Mouse (Mus musculus) lung, postnatal 0 days (tissue): ENCODE measurements around the gene Dusp18. TPM values are rescaled to one million over a fixed set of nuclear protein-coding genes. Genes with fewer than 3 reads are reported as not detected.
"Not testable (repeated sequence)": the region's sequence is repeated elsewhere in the genome, so short reads cannot be mapped to it uniquely, and the experiment has no call there.

Experiments
- ATAC-seq: fragments of 200-750 bp; cut with Nextera tagmentation; 2 replicates; pipeline ENCODE4 v1.8.0; 2017; ENCODE audit warnings: moderate library complexity
- DNase-seq: peaks from one replicate; pipeline ENCODE4 v3.0.0-alpha.2; 2016; ENCODE audit warnings: low spot score
- H3K27ac ChIP-seq: fragments of 300-500 bp; sonication (generic); 2 replicates; pipeline ENCODE4 v1.5.1; 2014; ENCODE audit warnings: antibody characterized with exemption, mild to moderate bottlenecking, low read length, mixed read lengths
- H3K27me3 ChIP-seq: fragments of 300-500 bp; sonication (generic); replicated peaks from 2 replicates; pipeline ENCODE4 v1.6.1; 2014; ENCODE audit warnings: low read length, mixed read lengths; ENCODE audit not compliant: insufficient read depth
- H3K36me3 ChIP-seq: fragments of 300-500 bp; sonication (generic); 2 replicates; pipeline ENCODE4 v1.6.1; 2014; ENCODE audit warnings: low read length, mixed read lengths; ENCODE audit not compliant: insufficient read depth
- H3K4me1 ChIP-seq: fragments of 300-500 bp; sonication (generic); 2 replicates; pipeline ENCODE4 v1.6.1; 2014; ENCODE audit warnings: antibody characterized with exemption, low read depth, low read length, mixed read lengths; ENCODE audit not compliant: insufficient read depth
- H3K4me2 ChIP-seq: fragments of 300-500 bp; sonication (generic); replicated peaks from 2 replicates; pipeline ENCODE4 v1.6.1; 2014; ENCODE audit warnings: low read depth, mild to moderate bottlenecking, low read length, moderate library complexity, mixed read lengths
- H3K4me3 ChIP-seq: fragments of 300-500 bp; sonication (generic); 2 replicates; pipeline ENCODE4 v1.5.1; 2014; ENCODE audit warnings: low read depth, low read length
- H3K9ac ChIP-seq: fragments of 300-500 bp; sonication (generic); replicated peaks from 2 replicates; pipeline ENCODE4 v1.6.1; 2014; ENCODE audit warnings: low read depth, mild to moderate bottlenecking
- H3K9me3 ChIP-seq: fragments of 300-500 bp; sonication (generic); 2 replicates; pipeline ENCODE4 v1.6.1; 2016; ENCODE audit warnings: low read length, mixed read lengths
- CTCF ChIP-seq: IDR thresholded peaks from 2 replicates; pipeline ENCODE4 v1.5.1; 2016; ENCODE audit warnings: antibody characterized with exemption, mild to moderate bottlenecking
- EP300 ChIP-seq: IDR thresholded peaks from 2 replicates; pipeline ENCODE4 v1.6.1; 2016; ENCODE audit warnings: antibody characterized with exemption, mild to moderate bottlenecking, control low read depth
- WGBS: fragments of 180-500 bp; shearing (Covaris S2); extraction: QIAGEN DNeasy Blood & Tissue Kit; methylation state at CpG from one replicate; pipeline ENCODE4 v1.1.7; 2014; 5-methylcytosine and 5-hydroxymethylcytosine counted together
- polyA plus RNA-seq: library from polyadenylated mRNA; unstranded; fragments of >200 nt; fragmentation: Nextera tagmentation; extraction: Ambion mirVana; gene quantifications from 2 replicates; pipeline ENCODE4 v1.2.1, GENCODE M21; 2015

Gene Dusp18
- polyA plus RNA-seq, 1 experiment from 2014 or later = 8.3 TPM

GRCm38 (mm10) chr11:3903046-3903445, 8.0 kb downstream of the Dusp18 start:
- WGBS = 35% methylated on average over 5 of the region's 5 CpGs
- H3K4me3 ChIP-seq = no peak overlapping the region
- DNase-seq = peak; percentile 89
- H3K9me3 ChIP-seq = no peaks in the 10 kb centered on the region
- H3K4me1 ChIP-seq = peaks cover 5% of the 10 kb centered on the region; the same call in 1 of the 2 replicates
- ATAC-seq = peak; percentile 90
- no peak overlapping the region for H3K9ac ChIP-seq
- no peaks in the 10 kb centered on the region for H3K36me3 ChIP-seq
- TF ChIP-seq EP300 = 0 out of 2 replicates have a peak, but pooled peaks have one; percentile 30
- TF ChIP-seq CTCF = no peak
- no peaks in the 10 kb centered on the region for H3K27me3 ChIP-seq
- H3K27ac ChIP-seq = peak overlapping the region; percentile 51; the same call in 1 of the 2 replicates
- H3K4me2 ChIP-seq = no peak overlapping the region

DNA sequence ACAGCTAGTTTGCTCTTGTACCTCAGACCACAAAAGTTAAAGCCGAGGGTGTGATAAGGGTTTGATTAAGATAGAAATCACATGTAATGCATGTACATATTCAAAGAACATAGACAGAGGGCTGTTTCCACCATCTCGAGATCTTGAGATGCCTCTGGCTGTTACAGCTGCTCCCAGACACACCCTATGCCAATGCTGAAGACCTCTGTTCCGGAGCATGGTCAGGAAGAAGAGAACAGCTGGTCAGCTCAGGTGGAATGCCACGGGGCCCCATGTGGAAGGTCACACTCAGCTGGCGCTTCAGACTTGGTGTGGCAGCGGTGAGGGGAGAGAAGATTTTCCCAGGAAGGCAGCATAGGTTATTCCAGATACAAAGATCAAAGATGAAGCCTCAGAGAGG, 9.6 kb downstream of the Dusp18 start:
- no peak overlapping the region for H3K27ac ChIP-seq
- no peaks in the 10 kb centered on the region for H3K27me3 ChIP-seq
- no peak overlapping the region for H3K4me2 ChIP-seq
- TF ChIP-seq CTCF = no peak
- no peak for TF ChIP-seq EP300
- H3K36me3 ChIP-seq = no peaks in the 10 kb centered on the region
- DNase-seq (no peak), ATAC-seq (no peak)
- H3K4me3 ChIP-seq = no peak overlapping the region
- H3K9me3 ChIP-seq = no peaks in the 10 kb centered on the region
- H3K4me1 ChIP-seq = peaks cover 5% of the 10 kb centered on the region; the same call in 1 of the 2 replicates
- WGBS = 76% methylated on average over 6 of the region's 6 CpGs
- no peak overlapping the region for H3K9ac ChIP-seq

DNA sequence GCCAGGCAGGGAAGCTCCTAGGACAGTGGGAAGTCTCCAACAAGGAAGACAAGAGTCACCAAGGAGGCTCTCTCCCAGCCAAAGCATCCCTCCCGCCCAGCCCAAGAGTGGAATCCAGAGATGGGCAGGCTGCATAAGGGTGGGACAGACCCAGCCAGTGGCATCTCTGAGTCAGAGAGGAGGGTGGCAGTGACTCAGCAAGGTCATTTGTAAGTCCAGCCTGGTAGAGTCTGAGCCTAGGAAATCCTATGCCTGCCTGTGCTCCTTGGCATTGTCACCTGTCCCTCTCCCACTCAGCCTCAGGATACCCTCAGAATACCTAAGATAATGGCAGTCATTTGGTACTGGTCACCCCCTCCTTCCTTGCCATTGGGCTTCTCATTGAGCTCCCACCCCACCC, 10.4 kb downstream of the Dusp18 start:
- H3K4me2 ChIP-seq = no peak overlapping the region
- H3K4me1 ChIP-seq = peaks cover 8% of the 10 kb centered on the region
- H3K27ac ChIP-seq = no peak overlapping the region
- H3K36me3 ChIP-seq = no peaks in the 10 kb centered on the region
- DNase-seq (no peak), ATAC-seq (no peak)
- no peaks in the 10 kb centered on the region for H3K9me3 ChIP-seq
- H3K4me3 ChIP-seq = no peak overlapping the region
- WGBS = 64% methylated on average over 1 of the region's 1 CpGs
- TF ChIP-seq EP300 = no peak
- no peak for TF ChIP-seq CTCF
- no peak overlapping the region for H3K9ac ChIP-seq
- H3K27me3 ChIP-seq = no peaks in the 10 kb centered on the region

GRCm38 (mm10) chr11:3909236-3909635, 14.2 kb downstream of the Dusp18 start:
- Histone ChIP-seq H3K27me3 (no peaks in the 10 kb centered on the region), H3K9ac (no peak overlapping the region), H3K27ac (no peak overlapping the region), H3K4me1 (peaks cover 15% of the 10 kb centered on the region), H3K4me3 (no peak overlapping the region), H3K9me3 (no peaks in the 10 kb centered on the region), H3K4me2 (no peak overlapping the region), H3K36me3 (no peaks in the 10 kb centered on the region)
- DNase-seq = no peak
- WGBS = 85% methylated on average over 4 of the region's 4 CpGs
- no peak for TF ChIP-seq CTCF
- no peak for TF ChIP-seq EP300
- ATAC-seq = no peak

DNA sequence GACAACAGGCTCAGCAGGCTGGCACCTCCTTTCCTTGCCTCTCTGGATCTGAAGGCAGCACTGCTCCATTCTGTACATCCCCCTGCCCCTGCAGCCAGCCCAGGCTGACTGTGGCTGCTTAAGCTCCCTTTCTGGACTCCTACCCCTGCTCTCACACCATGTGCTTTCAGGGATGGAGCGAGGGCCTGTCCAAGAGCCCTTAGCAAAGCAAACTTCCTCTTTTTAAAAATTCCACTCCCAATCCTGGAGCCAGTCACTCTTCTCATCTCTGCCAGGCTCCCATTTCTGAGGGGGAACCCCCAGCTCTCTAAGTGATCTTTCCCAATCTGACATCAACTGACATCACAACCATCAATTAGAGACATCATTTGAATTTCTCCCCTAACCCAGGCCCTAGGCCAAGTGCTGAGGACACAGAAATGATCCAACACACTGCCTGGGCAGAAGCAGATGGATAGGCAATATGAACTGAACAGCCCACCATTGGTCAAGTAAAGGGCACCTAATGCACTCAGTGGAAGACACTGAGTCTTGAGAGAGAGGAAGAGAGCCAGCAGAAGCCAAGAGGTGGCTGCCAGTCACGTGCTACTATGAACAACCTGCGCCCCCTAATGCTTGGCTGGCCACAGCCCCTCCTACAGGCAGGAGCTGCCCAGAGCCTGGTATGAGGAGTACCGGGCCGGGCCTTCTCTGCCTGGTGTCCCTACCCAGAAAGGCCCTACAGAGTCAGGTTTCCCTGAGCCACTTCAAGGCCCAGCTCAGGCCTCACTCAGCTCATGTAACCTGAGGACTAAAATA, 15.7 kb downstream of the Dusp18 start:
- H3K4me2 ChIP-seq = no peak overlapping the region
- H3K9ac ChIP-seq = no peak overlapping the region
- no peaks in the 10 kb centered on the region for H3K36me3 ChIP-seq
- no peaks in the 10 kb centered on the region for H3K9me3 ChIP-seq
- ATAC-seq (no peak), DNase-seq (peak; percentile 54)
- H3K4me1 ChIP-seq = peaks cover 15% of the 10 kb centered on the region
- H3K4me3 ChIP-seq = no peak overlapping the region
- no peaks in the 10 kb centered on the region for H3K27me3 ChIP-seq
- WGBS = 56% methylated on average over 5 of the region's 5 CpGs
- no peak overlapping the region for H3K27ac ChIP-seq
- TF ChIP-seq CTCF (peak; percentile 21; the same call in 1 of the 2 replicates), EP300 (no peak)

DNA sequence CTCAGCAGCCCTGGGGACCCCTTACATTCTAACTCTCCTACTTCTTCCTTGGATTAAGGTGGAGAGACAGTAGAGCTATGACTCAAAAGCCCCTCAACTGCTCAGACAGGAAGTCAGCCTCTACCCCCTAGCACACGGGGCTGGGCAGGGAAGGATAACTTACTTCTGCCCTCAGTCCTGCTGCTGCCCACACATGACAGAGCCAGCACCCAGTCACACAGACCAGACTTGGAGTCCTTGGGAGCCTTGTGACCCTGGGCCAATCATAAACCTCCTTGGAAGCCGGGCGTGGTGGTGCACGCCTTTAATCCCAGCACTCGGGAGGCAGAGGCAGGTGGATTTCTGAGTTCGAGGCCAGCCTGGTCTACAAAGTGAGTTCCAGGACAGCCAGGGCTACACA, 16.4 kb downstream of the Dusp18 start:
- not testable (repeated sequence) for DNase-seq, H3K27me3 ChIP-seq, H3K9ac ChIP-seq, H3K9me3 ChIP-seq, H3K27ac ChIP-seq, ATAC-seq, H3K36me3 ChIP-seq, H3K4me3 ChIP-seq
- peaks cover 15% of the 10 kb centered on the region for H3K4me1 ChIP-seq
- WGBS = 82% methylated on average over 5 of the region's 6 CpGs
- peak overlapping the region; percentile 25; the same call in 1 of the 2 replicates for H3K4me2 ChIP-seq
